Mouse (Mus musculus): ENCODE data around the gene Ror1. TPM values are rescaled to one million over a fixed set of nuclear protein-coding genes. Genes with fewer than 3 reads are reported as not detected.

The Ror1 gene
- total and polyA plus RNA-seq, 3 experiments, result 0.05 TPM; not detected in 2

- TF ChIP-seq GATA2 (IDR thresholded peaks at IDR 0.05; ENCODE audit: borderline replicate concordance, low read depth, low read length), result no peak
- no peak for TF ChIP-seq POLR2AphosphoS5 (IDR thresholded peaks at IDR 0.05; ENCODE audit: insufficient replicate concordance, low read depth, low read length)
- no peak for TF ChIP-seq TAL1 (conservative IDR thresholded peaks at IDR 0.05; ENCODE audit: low read depth, low read length)
- no peak for TF ChIP-seq CTCF (IDR thresholded peaks at IDR 0.05; ENCODE audit: low read depth, low read length)
- no peak for TF ChIP-seq GATA1 (IDR thresholded peaks at IDR 0.05; ENCODE audit: borderline replicate concordance, low read length)
Observed at GRCm38 (mm10) chr4:100107593-100107992, 12.0 kb downstream of the Ror1 start.

DNA sequence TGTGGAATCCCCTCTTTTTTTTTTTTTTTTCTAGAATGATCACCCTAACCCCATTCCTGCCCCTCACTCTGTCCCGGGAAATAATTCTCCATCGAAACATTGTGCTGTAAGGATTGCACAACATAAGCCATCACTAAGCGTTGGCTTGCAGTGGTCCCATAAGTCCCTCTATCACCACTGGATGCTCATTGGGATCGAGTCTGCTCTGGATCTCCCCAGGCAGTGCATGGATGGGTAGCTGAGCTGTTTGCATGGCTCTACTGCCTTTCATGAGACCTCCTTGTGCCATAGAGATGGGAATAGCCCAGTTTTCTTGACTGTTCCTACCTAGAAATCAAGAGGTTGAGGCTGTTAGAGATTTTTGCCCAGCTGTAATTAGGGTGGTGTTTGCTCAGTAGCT, 13.0 kb downstream of the Ror1 start:
- Histone ChIP-seq H3K4me1 (ENCODE audit: insufficient read depth, low read depth, low read length) (no peaks in the 10 kb centered on the region), H3K4me3 (ENCODE audit: low read depth, low read length) (no peak overlapping the region), H3K9me3 (replicated peaks) (no peaks in the 10 kb centered on the region), H3K36me3 (replicated peaks) (no peaks in the 10 kb centered on the region), H3K27me3 (ENCODE audit: insufficient read depth, low read length) (no peaks in the 10 kb centered on the region)
- ATAC-seq (ENCODE audit: extremely low read depth, insufficient number of reproducible peaks, low FRiP score, poor library complexity, severe bottlenecking), result no peak
- no peak for TF ChIP-seq CTCF (IDR thresholded peaks at IDR 0.05; ENCODE audit: low read depth, low read length)
- TF ChIP-seq GATA1 (IDR thresholded peaks at IDR 0.05; ENCODE audit: borderline replicate concordance, low read length), result no peak
- TF ChIP-seq GATA2 (IDR thresholded peaks at IDR 0.05; ENCODE audit: borderline replicate concordance, low read depth, low read length), result no peak
- no peak for TF ChIP-seq TAL1 (conservative IDR thresholded peaks at IDR 0.05; ENCODE audit: low read depth, low read length)
- TF ChIP-seq POLR2AphosphoS5 (IDR thresholded peaks at IDR 0.05; ENCODE audit: insufficient replicate concordance, low read depth, low read length), result no peak
- DNase-seq (ENCODE audit: low spot score), result no peak

More at GRCm38 (mm10) chr4:100107593-100107992, 12.0 kb downstream of the Ror1 start:
- Histone ChIP-seq H3K9me3 (replicated peaks) (no peaks in the 10 kb centered on the region), H3K4me1 (ENCODE audit: insufficient read depth, low read depth, low read length) (no peaks in the 10 kb centered on the region), H3K36me3 (replicated peaks) (no peaks in the 10 kb centered on the region), H3K4me3 (ENCODE audit: low read depth, low read length) (no peak overlapping the region), H3K27me3 (ENCODE audit: insufficient read depth, low read length) (no peaks in the 10 kb centered on the region)
- DNase-seq (ENCODE audit: low spot score) (no peak), ATAC-seq (ENCODE audit: extremely low read depth, insufficient number of reproducible peaks, low FRiP score, poor library complexity, severe bottlenecking) (no peak)

GRCm38 (mm10) chr4:100114148-100114547, 18.6 kb downstream of the Ror1 start:
- H3K4me1 ChIP-seq (ENCODE audit: insufficient read depth, low read depth, low read length), result no peaks in the 10 kb centered on the region
- H3K27me3 ChIP-seq (ENCODE audit: insufficient read depth, low read length), result 0 out of 2 replicates have a peak, but pooled peaks cover 2% of the 10 kb centered on the region
- no peak for DNase-seq (ENCODE audit: low spot score)
- TF ChIP-seq POLR2AphosphoS5 (IDR thresholded peaks at IDR 0.05; ENCODE audit: insufficient replicate concordance, low read depth, low read length) (no peak), GATA1 (IDR thresholded peaks at IDR 0.05; ENCODE audit: borderline replicate concordance, low read length) (no peak), GATA2 (IDR thresholded peaks at IDR 0.05; ENCODE audit: borderline replicate concordance, low read depth, low read length) (no peak), CTCF (IDR thresholded peaks at IDR 0.05; ENCODE audit: low read depth, low read length) (no peak), TAL1 (conservative IDR thresholded peaks at IDR 0.05; ENCODE audit: low read depth, low read length) (no peak)
- ATAC-seq (ENCODE audit: extremely low read depth, insufficient number of reproducible peaks, low FRiP score, poor library complexity, severe bottlenecking), result no peak
- no peaks in the 10 kb centered on the region for H3K36me3 ChIP-seq (replicated peaks)
- no peak overlapping the region for H3K4me3 ChIP-seq (ENCODE audit: low read depth, low read length)
- no peaks in the 10 kb centered on the region for H3K9me3 ChIP-seq (replicated peaks)

DNA sequence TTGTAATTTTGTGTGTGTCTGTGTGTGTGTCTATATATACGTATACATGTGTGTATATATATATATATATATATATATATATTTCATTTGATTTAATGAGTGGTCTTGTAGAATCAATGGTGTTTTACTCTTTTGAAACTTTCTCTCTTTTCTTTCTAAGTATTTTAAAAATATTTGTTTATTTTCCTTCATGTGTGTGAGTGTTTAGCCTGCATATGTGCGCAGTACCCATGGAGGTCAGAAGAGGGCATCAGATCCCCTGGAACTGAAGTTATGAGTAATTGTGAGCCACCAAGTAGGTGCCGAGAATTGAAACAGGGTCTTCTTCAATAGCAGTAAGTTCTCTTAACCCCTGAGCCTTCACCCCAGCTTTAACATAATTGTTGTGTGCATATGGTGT, 20.8 kb downstream of the Ror1 start:
- TF ChIP-seq POLR2AphosphoS5 (IDR thresholded peaks at IDR 0.05; ENCODE audit: insufficient replicate concordance, low read depth, low read length) (no peak), CTCF (IDR thresholded peaks at IDR 0.05; ENCODE audit: low read depth, low read length) (no peak), GATA2 (IDR thresholded peaks at IDR 0.05; ENCODE audit: borderline replicate concordance, low read depth, low read length) (no peak), GATA1 (IDR thresholded peaks at IDR 0.05; ENCODE audit: borderline replicate concordance, low read length) (no peak), TAL1 (conservative IDR thresholded peaks at IDR 0.05; ENCODE audit: low read depth, low read length) (no peak)
- Histone ChIP-seq H3K9me3 (replicated peaks) (no peaks in the 10 kb centered on the region), H3K36me3 (replicated peaks) (no peaks in the 10 kb centered on the region), H3K4me1 (ENCODE audit: insufficient read depth, low read depth, low read length) (no peaks in the 10 kb centered on the region), H3K27me3 (ENCODE audit: insufficient read depth, low read length) (0 out of 2 replicates have a peak, but pooled peaks cover 2% of the 10 kb centered on the region), H3K4me3 (ENCODE audit: low read depth, low read length) (no peak overlapping the region)
- ATAC-seq (ENCODE audit: extremely low read depth, insufficient number of reproducible peaks, low FRiP score, poor library complexity, severe bottlenecking) (no peak), DNase-seq (ENCODE audit: low spot score) (no peak)

DNA sequence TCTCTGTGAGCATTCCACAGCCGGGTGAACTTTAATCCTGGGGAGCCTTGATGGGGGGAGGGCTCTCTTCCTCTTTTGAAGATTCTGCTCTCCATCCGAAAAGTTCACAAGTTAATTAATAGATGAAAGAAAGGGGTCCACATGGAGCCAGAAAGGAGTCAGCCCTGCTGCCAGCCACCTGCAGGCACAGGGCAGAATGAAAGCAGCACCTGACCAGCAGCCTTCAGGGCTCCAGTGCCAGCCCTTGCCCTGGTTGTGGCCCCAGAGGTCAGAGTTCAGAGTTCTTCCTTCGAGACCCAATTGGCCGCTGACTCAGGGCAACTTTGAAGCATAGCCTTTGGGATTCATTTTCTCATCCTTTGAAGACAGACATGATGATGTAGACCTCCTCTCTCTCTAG, 23.1 kb downstream of the Ror1 start:
- Histone ChIP-seq H3K4me1 (ENCODE audit: insufficient read depth, low read depth, low read length) (no peaks in the 10 kb centered on the region), H3K36me3 (replicated peaks) (no peaks in the 10 kb centered on the region)
- TF ChIP-seq POLR2AphosphoS5 (IDR thresholded peaks at IDR 0.05; ENCODE audit: insufficient replicate concordance, low read depth, low read length) (no peak), GATA2 (IDR thresholded peaks at IDR 0.05; ENCODE audit: borderline replicate concordance, low read depth, low read length) (no peak), TAL1 (conservative IDR thresholded peaks at IDR 0.05; ENCODE audit: low read depth, low read length) (no peak), CTCF (IDR thresholded peaks at IDR 0.05; ENCODE audit: low read depth, low read length) (no peak), GATA1 (IDR thresholded peaks at IDR 0.05; ENCODE audit: borderline replicate concordance, low read length) (no peak)

GRCm38 (mm10) chr4:100119431-100119830, 23.8 kb downstream of the Ror1 start:
- TF ChIP-seq CTCF (IDR thresholded peaks at IDR 0.05; ENCODE audit: low read depth, low read length), result no peak
- no peak for TF ChIP-seq TAL1 (conservative IDR thresholded peaks at IDR 0.05; ENCODE audit: low read depth, low read length)
- no peak for TF ChIP-seq POLR2AphosphoS5 (IDR thresholded peaks at IDR 0.05; ENCODE audit: insufficient replicate concordance, low read depth, low read length)
- no peak for TF ChIP-seq GATA1 (IDR thresholded peaks at IDR 0.05; ENCODE audit: borderline replicate concordance, low read length)
- TF ChIP-seq GATA2 (IDR thresholded peaks at IDR 0.05; ENCODE audit: borderline replicate concordance, low read depth, low read length), result no peak
- ATAC-seq (ENCODE audit: extremely low read depth, insufficient number of reproducible peaks, low FRiP score, poor library complexity, severe bottlenecking), result no peak
- no peaks in the 10 kb centered on the region for H3K4me1 ChIP-seq (ENCODE audit: insufficient read depth, low read depth, low read length)
- H3K4me3 ChIP-seq (ENCODE audit: low read depth, low read length), result no peak overlapping the region
- H3K9me3 ChIP-seq (replicated peaks), result no peaks in the 10 kb centered on the region
- H3K36me3 ChIP-seq (replicated peaks), result no peaks in the 10 kb centered on the region
- 0 out of 2 replicates have a peak, but pooled peaks cover 2% of the 10 kb centered on the region for H3K27me3 ChIP-seq (ENCODE audit: insufficient read depth, low read length)
- no peak for DNase-seq (ENCODE audit: low spot score)

More for the DNA sequence above, 23.1 kb downstream of the Ror1 start:
- no peak overlapping the region for H3K4me3 ChIP-seq (ENCODE audit: low read depth, low read length)
- no peak for ATAC-seq (ENCODE audit: extremely low read depth, insufficient number of reproducible peaks, low FRiP score, poor library complexity, severe bottlenecking)
- H3K27me3 ChIP-seq (ENCODE audit: insufficient read depth, low read length), result 0 out of 2 replicates have a peak, but pooled peaks cover 2% of the 10 kb centered on the region
- H3K9me3 ChIP-seq (replicated peaks), result no peaks in the 10 kb centered on the region
- no peak for DNase-seq (ENCODE audit: low spot score)
